Mouse (Mus musculus) neutrophil, adult 5-6 weeks (primary cell): ENCODE results near the gene Slc28a3. TPM values are rescaled to one million over a fixed set of nuclear protein-coding genes. Genes with fewer than 3 reads are reported as not detected.

Experiments used
- ATAC-seq: fragments of 151-379, 151-347 bp; 2 replicates; pipeline ENCODE4 v1.8.0; 2017; ENCODE audit warnings: mild to moderate bottlenecking, moderate TSS enrichment; ENCODE audit not compliant: insufficient number of reproducible peaks, poor library complexity, low FRiP score, severe bottlenecking; ENCODE audit errors: extremely low read depth
- total RNA-seq: library from RNA; stranded (forward); fragments of 200-1000 nt; gene quantifications from 2 replicates; pipeline ENCODE4 v1.2.3, GENCODE M21; 2017

Slc28a3 gene
- 1.4 and 3.6 TPM in 2 replicates for total RNA-seq

- no peak for ATAC-seq
These were observed at the start of gene Slc28a3 for GRCm38 (mm10) chr13:58610716-58611115. Gene Slc28a3, minus strand, starts transcription at chr13:58610877.

GRCm38 (mm10) chr13:58657987-58658386, 47.3 kb upstream of the Slc28a3 start:
- no peak for ATAC-seq

GRCm38 (mm10) chr13:58656885-58657284, 46.2 kb upstream of the Slc28a3 start:
- ATAC-seq, result no peak

GRCm38 (mm10) chr13:58655552-58655951, 44.9 kb upstream of the Slc28a3 start:
- ATAC-seq, result no peak

GRCm38 (mm10) chr13:58640330-58640729, 29.7 kb upstream of the Slc28a3 start:
- no peak for ATAC-seq

GRCm38 (mm10) chr13:58638950-58639349, 28.3 kb upstream of the Slc28a3 start:
- no peak for ATAC-seq

GRCm38 (mm10) chr13:58637360-58638002, 26.8 kb upstream of the Slc28a3 start:
- no peak for ATAC-seq

- ATAC-seq, result no peak
These were observed 23.2 kb upstream of the Slc28a3 start for GRCm38 (mm10) chr13:58633887-58634286.

GRCm38 (mm10) chr13:58630756-58631155, 20.1 kb upstream of the Slc28a3 start:
- no peak for ATAC-seq

GRCm38 (mm10) chr13:58629365-58630050, 18.8 kb upstream of the Slc28a3 start:
- ATAC-seq, result no peak

GRCm38 (mm10) chr13:58622647-58623046, 12.0 kb upstream of the Slc28a3 start:
- ATAC-seq, result no peak

GRCm38 (mm10) chr13:58619301-58619700, 8.6 kb upstream of the Slc28a3 start:
- no peak for ATAC-seq

- no peak for ATAC-seq
These were observed 618 bp downstream of the Slc28a3 start for GRCm38 (mm10) chr13:58610059-58610458.

- ATAC-seq, result no peak
These were observed 9.3 kb downstream of the Slc28a3 start for GRCm38 (mm10) chr13:58601201-58601855.

GRCm38 (mm10) chr13:58598578-58598977, 12.1 kb downstream of the Slc28a3 start:
- ATAC-seq, result no peak

- peak; percentile 42; the same call in 1 of the 2 replicates for ATAC-seq
These were observed 17.5 kb downstream of the Slc28a3 start for GRCm38 (mm10) chr13:58593129-58593528.

GRCm38 (mm10) chr13:58591912-58592311, 18.8 kb downstream of the Slc28a3 start:
- no peak for ATAC-seq

- ATAC-seq, result peak; percentile 57; the same call in 1 of the 2 replicates
These were observed 20.0 kb downstream of the Slc28a3 start for GRCm38 (mm10) chr13:58590630-58591029.

GRCm38 (mm10) chr13:58589517-58589858, 21.2 kb downstream of the Slc28a3 start:
- ATAC-seq, result peak; percentile 42; the same call in 1 of the 2 replicates
